Mouse (Mus musculus) c-Kit-negative CD71-positive TER-119-positive erythroid progenitor cells, embryonic 14.5 days (primary cell): ENCODE measurements around the gene Rmi2.

Source experiments
- DNase-seq: peaks from one replicate; pipeline ENCODE4 v3.0.0-alpha.2; 2013; ENCODE audit warnings: low read depth, low spot score

The Rmi2 gene

GRCm38 (mm10) chr16:10865592-10865987 is 30.7 kb downstream of the Rmi2 start:
- no peak for DNase-seq

DNA sequence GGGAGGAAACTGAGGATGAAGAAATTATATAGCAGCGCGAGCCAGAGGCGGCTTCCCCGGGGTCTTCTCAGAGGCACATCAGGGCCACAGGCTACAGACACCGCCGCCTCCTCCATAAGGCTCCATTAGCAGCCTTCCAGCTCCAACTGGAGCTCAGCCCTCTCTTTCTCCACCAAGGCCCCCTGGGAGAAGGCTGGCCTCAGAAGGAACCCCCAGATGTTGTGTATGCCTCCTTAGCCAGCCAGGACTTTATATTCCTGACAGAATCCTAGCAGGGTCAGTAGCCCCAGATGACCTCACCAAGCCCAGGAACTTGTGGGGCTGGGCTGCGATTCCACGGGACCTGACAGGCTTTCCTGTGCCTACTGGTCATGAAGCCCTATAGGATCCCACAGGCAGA is 32.0 kb downstream of the Rmi2 start:
- no peak for DNase-seq

DNA sequence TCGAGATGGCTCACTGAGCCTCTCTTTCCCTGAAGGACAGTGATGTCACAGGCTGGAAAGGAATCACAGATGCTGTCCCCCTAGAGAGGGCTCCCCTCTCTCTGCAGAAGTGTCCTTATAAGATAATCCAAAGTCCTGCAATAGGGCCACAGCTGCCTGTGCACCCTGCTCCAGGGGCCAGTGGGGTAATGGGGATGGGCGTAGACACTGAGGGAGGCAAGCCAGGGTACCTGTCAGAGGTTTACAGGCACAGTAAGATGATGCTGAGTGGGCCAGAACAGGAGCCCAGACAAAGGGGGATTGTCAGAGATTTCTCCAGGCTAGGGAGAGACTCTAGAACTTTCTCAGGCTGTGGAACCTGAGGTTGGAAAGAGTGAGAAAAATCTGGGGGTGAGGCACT is 32.6 kb downstream of the Rmi2 start:
- no peak for DNase-seq

- peak; percentile 30 for DNase-seq
These were observed 33.1 kb downstream of the Rmi2 start for GRCm38 (mm10) chr16:10867904-10868440.

GRCm38 (mm10) chr16:10870969-10871368 is 36.1 kb downstream of the Rmi2 start:
- DNase-seq = no peak

- DNase-seq = no peak
These were observed 38.0 kb downstream of the Rmi2 start for GRCm38 (mm10) chr16:10872825-10873360.

- peak; percentile 55 for DNase-seq
These were observed 38.8 kb downstream of the Rmi2 start for GRCm38 (mm10) chr16:10873654-10874053.

- DNase-seq = no peak
These were observed 43.4 kb downstream of the Rmi2 start for GRCm38 (mm10) chr16:10878227-10878626.

DNA sequence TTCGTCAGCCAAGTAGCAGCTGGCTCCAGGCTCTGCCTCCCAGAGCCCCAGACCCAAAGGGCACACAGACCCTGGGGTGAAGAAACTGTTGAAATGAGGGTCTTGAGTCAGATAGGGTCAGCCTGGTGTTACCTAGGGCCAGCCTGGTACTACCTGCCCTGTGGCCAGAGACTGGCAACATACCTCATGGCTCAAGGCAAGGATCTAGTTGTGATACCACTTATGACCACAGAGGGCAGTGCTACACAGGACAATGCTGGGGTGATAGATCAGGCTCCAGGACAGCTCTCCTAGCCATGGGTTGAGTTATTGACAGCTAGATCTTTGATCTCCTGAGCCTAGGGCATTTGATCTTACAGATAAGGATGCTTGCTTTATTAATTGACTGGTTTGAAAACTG is 44.6 kb downstream of the Rmi2 start:
- DNase-seq = peak; percentile 19

DNA sequence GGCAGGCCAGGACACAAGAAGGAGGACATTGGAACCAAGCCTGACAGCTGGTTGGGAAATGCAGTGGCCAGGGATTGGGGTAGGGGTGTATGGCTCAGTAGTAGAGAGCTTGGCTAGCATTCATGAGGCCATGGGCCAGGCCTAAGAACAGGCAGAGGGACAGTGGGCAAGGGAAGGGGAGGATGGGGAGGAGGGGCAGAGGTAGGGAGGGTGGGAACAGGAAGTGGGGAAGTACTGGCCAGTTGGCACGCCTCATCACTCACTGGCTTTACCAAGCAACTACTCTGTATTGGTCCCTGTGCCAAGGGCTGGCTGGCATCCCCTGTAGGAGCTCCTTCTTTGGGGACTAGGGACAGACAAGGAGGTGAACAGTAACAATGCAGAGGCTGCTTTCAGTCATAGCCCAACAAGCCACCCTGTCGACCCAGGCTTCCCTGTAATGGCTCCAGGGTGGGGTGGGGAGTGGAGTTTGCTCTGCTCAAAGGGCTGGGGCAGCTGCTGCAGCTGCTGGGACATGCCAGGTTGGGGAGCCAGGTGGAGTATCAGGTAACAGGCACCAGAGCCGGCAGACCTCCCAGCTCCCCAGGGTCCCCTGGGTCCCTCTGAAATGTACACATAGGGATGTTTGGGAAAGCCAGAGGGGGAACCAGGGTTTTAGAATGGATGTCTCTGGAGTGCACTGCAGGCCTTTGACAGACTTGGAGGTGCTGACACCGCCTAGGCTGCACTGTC is 46.5 kb downstream of the Rmi2 start:
- DNase-seq = no peak

GRCm38 (mm10) chr16:10887436-10887835 is 52.6 kb downstream of the Rmi2 start:
- DNase-seq = no peak

GRCm38 (mm10) chr16:10890363-10890762 is 55.5 kb downstream of the Rmi2 start:
- DNase-seq = no peak

DNA sequence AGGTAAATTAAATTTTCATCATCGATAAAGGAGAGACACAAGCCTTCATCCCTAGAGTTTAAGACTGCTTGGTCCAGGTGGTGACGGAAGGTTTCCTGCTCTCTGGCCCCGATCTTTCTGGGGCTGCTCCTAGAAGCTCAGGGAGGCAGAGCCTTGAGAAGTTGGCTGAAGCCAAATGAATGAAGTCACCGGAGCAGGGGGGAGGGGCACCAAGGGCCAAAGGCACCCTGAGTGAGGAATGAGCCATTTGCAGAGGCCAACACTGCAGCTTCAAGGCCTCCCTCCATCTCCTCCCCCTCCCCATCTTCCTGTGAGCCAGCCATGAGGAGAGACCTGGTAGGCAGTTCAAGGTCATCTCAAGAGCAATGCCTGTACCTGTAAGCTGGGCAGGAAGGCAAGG is 58.3 kb downstream of the Rmi2 start:
- DNase-seq = no peak

GRCm38 (mm10) chr16:10895906-10896305 is 61.0 kb downstream of the Rmi2 start:
- no peak for DNase-seq

- DNase-seq = no peak
These were observed 62.5 kb downstream of the Rmi2 start for GRCm38 (mm10) chr16:10897372-10897771.

GRCm38 (mm10) chr16:10900736-10901135 is 65.9 kb downstream of the Rmi2 start:
- DNase-seq = no peak

DNA sequence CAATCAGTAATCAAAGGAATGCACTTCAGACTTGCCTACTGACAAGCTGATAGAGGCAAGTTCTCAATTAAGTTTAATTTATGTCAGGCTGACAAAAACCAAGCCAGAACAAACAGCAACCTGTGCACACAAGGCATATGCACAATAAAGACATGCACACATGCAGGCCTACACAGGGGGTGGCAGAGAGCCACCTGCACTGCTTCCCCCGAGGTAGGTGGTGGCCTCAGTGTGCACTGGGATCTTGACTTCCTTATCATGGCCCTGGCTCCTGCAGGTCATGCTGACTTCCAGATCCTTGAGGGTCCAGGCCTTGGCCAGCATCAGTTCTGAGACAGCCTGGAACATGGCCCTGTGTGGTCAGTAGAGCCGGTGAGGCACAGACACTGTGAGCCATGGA is 67.1 kb downstream of the Rmi2 start:
- DNase-seq = no peak

- DNase-seq = no peak
These were observed 68.0 kb downstream of the Rmi2 start for GRCm38 (mm10) chr16:10902849-10903248.

DNA sequence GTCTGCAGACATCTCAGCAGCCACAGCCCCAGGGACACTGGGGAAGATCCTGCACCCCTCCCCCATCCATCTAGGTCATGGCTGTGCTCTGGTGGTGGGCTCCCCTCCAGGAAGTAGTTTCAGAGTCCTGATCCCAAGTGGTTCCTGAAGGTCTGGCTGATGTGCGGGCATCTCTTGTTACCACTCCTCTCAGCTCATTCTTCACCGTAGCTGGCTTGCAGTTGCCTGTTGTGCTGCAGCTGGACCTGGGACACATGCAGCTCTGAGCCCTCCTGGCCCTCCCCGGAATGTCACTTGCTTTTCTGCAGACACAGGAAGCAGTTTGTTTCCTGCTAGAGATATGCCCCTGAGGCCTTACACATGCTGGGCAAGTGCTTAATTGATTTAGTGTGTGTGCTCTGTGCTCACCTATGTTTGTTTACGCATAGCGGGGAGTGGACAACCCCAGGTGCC is 70.8 kb downstream of the Rmi2 start:
- no peak for DNase-seq

GRCm38 (mm10) chr16:10910541-10910940 is 75.7 kb downstream of the Rmi2 start:
- no peak for DNase-seq

GRCm38 (mm10) chr16:10911061-10911460 is 76.2 kb downstream of the Rmi2 start:
- no peak for DNase-seq

DNA sequence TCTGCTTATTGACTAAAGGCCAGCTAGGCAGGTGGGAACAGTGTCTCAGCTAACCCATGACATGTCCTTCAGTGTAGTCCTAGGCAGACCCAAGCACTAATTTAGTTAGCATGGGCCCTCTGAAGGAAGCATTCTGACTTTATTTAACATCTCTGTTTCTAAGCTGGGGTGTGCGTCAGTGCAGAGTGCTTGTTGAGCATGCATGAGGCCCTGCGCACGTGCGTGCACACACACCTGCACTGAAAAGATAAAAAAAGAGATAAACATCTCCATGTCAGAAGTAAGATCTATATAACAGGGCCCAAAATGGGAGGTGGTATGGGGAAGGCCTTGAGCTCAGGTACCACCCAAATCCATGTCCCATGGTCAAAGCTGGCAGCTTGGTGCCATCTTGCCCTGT is 80.2 kb downstream of the Rmi2 start:
- no peak for DNase-seq

GRCm38 (mm10) chr16:10916271-10916670 is 81.4 kb downstream of the Rmi2 start:
- DNase-seq = no peak
